Mouse (Mus musculus) heart, adult 10 weeks (tissue): ENCODE data around the gene Keg1. TPM values are rescaled to one million over a fixed set of nuclear protein-coding genes. Genes with fewer than 3 reads are reported as not detected.

Experiments
- polyA plus RNA-seq: library from polyadenylated mRNA; stranded (reverse); fragments of 350-450 nt; fragmentation: Illumina TruSeq; extraction: RNeasy Lipid Tissue Mini Kit (QIAGEN cat#74804); gene quantifications from one replicate; pipeline ENCODE4 v1.2.3, GENCODE M21; 2014; ENCODE audit warnings: low read depth, low replicate concordance

Keg1 gene
- not detected for polyA plus RNA-seq

DNA sequence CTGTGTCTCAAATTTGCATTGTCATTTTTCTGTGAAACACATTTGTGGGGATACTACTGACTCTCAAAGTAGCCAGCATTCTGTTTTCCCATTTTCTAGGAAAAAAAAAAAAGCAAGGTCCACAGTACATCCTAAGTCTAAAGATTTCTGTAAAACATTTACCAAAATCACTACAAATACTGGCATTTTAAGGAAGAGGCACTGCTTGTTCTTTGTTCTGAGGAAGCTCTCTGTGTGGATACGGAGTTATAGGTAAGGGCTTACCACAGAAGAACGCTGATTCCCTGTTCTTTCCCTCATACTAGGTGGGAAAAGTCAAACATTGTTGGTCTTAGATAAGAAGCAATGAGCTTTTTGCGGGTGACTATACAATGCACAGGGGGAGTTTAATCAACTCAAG lies at the start of gene Keg1:
Keg1 (plus strand) TSS at position 197 of the 400 bp plus-strand sequence.

DNA sequence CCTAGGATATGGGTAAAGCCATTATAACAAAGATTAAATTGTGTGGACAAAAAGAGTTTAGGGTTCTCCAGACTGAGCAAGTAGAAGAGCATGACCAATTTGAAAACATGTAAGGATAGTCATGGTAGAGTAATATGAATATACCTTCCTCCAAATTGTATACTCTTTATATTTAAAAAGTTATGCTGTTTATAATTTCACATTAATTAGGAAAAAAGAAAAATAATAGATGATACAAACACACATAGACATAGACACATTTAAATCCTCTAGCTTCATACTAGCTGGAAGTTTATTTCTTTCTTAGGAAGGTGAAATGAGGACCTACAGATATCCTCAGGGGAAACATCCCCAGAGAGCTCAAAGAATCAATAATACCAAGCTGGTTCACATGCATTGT lies 25.4 kb upstream of the Keg1 start, which contains the start of gene Olfr1442:
Olfr1442 (plus strand) TSS at position 301 of the 400 bp plus-strand sequence.

DNA sequence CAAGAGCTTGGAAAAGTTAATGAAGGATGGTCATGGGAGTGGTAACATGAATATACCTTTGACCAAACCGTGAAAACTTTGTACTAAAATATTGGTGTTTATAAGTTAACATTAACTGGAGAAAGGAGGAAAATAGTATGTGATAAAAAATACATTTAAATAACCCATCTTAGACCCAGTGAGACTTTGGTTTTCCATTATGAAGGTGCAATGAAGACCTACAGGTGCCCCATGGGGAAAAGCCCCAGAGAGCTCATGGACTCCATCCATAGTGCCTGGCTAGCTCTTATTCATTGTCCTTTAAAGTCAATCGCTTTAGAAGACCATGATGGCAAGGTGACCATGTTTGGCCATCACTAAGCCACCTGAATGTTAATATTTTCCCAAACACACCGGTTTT lies 17.8 kb upstream of the Keg1 start, which contains the start of gene Olfr1443:
Olfr1443 (plus strand) TSS at position 301 of the 400 bp plus-strand sequence.

DNA sequence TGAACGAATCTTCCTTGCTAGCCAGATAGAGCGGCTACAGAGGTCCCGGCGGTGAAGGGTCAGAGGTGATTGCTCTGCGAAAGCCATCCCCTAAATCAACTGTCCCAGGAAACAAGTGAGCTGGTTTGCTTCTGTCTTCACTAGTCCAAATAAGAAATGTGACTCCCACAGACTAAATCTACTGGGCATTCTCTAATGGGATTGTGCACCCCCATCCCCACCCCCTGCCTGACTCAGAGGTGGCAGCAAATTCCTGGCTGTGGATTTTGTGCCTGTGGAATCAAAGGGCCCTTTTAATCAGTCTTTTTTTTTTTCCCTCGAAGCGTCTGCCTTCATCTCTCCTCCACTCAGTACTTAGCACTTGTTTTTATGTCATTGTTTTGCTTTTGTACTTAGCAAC lies 69.7 kb downstream of the Keg1 start, which contains the start of gene Cntf:
Cntf (minus strand) TSS at position 325 of the 400 bp plus-strand sequence.

Other genes starting within 250 kb of the Keg1 start
- 3.8 TPM for gene Mpeg1, start 235.0 kb upstream of the Keg1 start, polyA plus RNA-seq
- 5.4 TPM for gene Dtx4, start 194.3 kb upstream of the Keg1 start, polyA plus RNA-seq
- 5.0 TPM for gene Fam111a, start 150.0 kb upstream of the Keg1 start, polyA plus RNA-seq
- not detected for gene Gm4952, start 95.8 kb upstream of the Keg1 start, polyA plus RNA-seq
- 0.13 TPM for gene Glyat, start 62.5 kb upstream of the Keg1 start, polyA plus RNA-seq
- not detected for gene Olfr1442, start 25.3 kb upstream of the Keg1 start, polyA plus RNA-seq
- gene Olfr1443, start 17.7 kb upstream of the Keg1 start, polyA plus RNA-seq = not detected
- gene Cntf, start 69.8 kb downstream of the Keg1 start, polyA plus RNA-seq = 3.9 TPM
- 60.2 TPM for gene Zfp91, start 100.3 kb downstream of the Keg1 start, polyA plus RNA-seq
- 0.81 TPM for gene Lpxn, start 100.4 kb downstream of the Keg1 start, polyA plus RNA-seq
- not detected for gene Gm5244, start 150.9 kb downstream of the Keg1 start, polyA plus RNA-seq
- not detected for gene Olfr1444, start 161.5 kb downstream of the Keg1 start, polyA plus RNA-seq
- gene Olfr1445, start 188.1 kb downstream of the Keg1 start, polyA plus RNA-seq = not detected
- gene Olfr1446, start 197.7 kb downstream of the Keg1 start, polyA plus RNA-seq = not detected
- not detected for gene Olfr1447, start 208.0 kb downstream of the Keg1 start, polyA plus RNA-seq
- not detected for gene Olfr1448, start 228.6 kb downstream of the Keg1 start, polyA plus RNA-seq
- gene Olfr1449, start 235.1 kb downstream of the Keg1 start, polyA plus RNA-seq = not detected